Mouse (Mus musculus) WW6 (cell line): ENCODE results near the gene Zc3h12c.
A peak's percentile ranks its signal among the peaks of the same experiment; 100 is the strongest.
"Not testable (repeated sequence)": the region's sequence is repeated elsewhere in the genome, so short reads cannot be mapped to it uniquely, and the experiment has no call there.

Experiments
- DNase-seq: peaks from one replicate; pipeline ENCODE4 v3.0.0-alpha.2; 2013; ENCODE audit warnings: low read depth, low spot score

Gene Zc3h12c

GRCm38 (mm10) chr9:52102060-52102844 lies 66.1 kb downstream of the Zc3h12c start:
- DNase-seq, result no peak

GRCm38 (mm10) chr9:52100426-52100825 lies 67.9 kb downstream of the Zc3h12c start:
- DNase-seq, result no peak

GRCm38 (mm10) chr9:52098600-52098999 lies 69.8 kb downstream of the Zc3h12c start:
- peak; percentile 42 for DNase-seq

- no peak for DNase-seq
These were observed 71.0 kb downstream of the Zc3h12c start for GRCm38 (mm10) chr9:52097386-52097785.

- DNase-seq, result no peak
These were observed 72.7 kb downstream of the Zc3h12c start for GRCm38 (mm10) chr9:52095666-52096065.

- DNase-seq, result no peak
These were observed 73.8 kb downstream of the Zc3h12c start for GRCm38 (mm10) chr9:52094471-52094980.

GRCm38 (mm10) chr9:52094016-52094415 lies 74.4 kb downstream of the Zc3h12c start:
- no peak for DNase-seq

- no peak for DNase-seq
These were observed 75.3 kb downstream of the Zc3h12c start for GRCm38 (mm10) chr9:52093108-52093507.

- DNase-seq, result no peak
These were observed 76.1 kb downstream of the Zc3h12c start for GRCm38 (mm10) chr9:52092311-52092710.

- no peak for DNase-seq
These were observed 76.6 kb downstream of the Zc3h12c start for GRCm38 (mm10) chr9:52091752-52092151.

GRCm38 (mm10) chr9:52082414-52082813 lies 86.0 kb downstream of the Zc3h12c start:
- DNase-seq, result no peak

- no peak for DNase-seq
These were observed 86.4 kb downstream of the Zc3h12c start for GRCm38 (mm10) chr9:52081979-52082378.

GRCm38 (mm10) chr9:52077692-52078091 lies 90.7 kb downstream of the Zc3h12c start:
- DNase-seq, result no peak

- DNase-seq, result no peak
These were observed 92.3 kb downstream of the Zc3h12c start for GRCm38 (mm10) chr9:52076089-52076488.

- DNase-seq, result no peak
These were observed 96.2 kb downstream of the Zc3h12c start for GRCm38 (mm10) chr9:52072202-52072601.

- DNase-seq, result not testable (repeated sequence)
These were observed 97.0 kb downstream of the Zc3h12c start for GRCm38 (mm10) chr9:52071352-52071751.

GRCm38 (mm10) chr9:52070052-52070451 lies 98.3 kb downstream of the Zc3h12c start:
- DNase-seq, result no peak
